Mouse (Mus musculus): Measurements from ENCODE around the gene Lhfpl4. TPM values are rescaled to one million over a fixed set of nuclear protein-coding genes. Genes with fewer than 3 reads are reported as not detected.

Gene Lhfpl4
- total and polyA plus RNA-seq, 3 experiments, result 3.2 to 8.9 (median 7.1) TPM

GRCm38 (mm10) chr6:113216280-113216679 lies 21.1 kb upstream of the Lhfpl4 start:
- in situ Hi-C loops (cut with MboI; ENCODE audit: low pct_ligation_motif_present, low pct_unique_long_range_greater_than_20kb, low sequenced_read_pairs), result no loop called here
- no peaks in the 10 kb centered on the region for H3K4me1 ChIP-seq (ENCODE audit: control insufficient read depth in 1 of 2, insufficient read depth in 2 of 2)

GRCm38 (mm10) chr6:113195596-113195992 lies 410 bp upstream of the Lhfpl4 start:
- Histone ChIP-seq H3K4me2 (ENCODE audit: insufficient read depth, low read depth, poor library complexity, severe bottlenecking) (peak overlapping the region; percentile 19; the same call in 1 of the 2 replicates), H3K36me3 (replicated peaks in 1 of 2; ENCODE audit: control insufficient read depth in 1 of 2, insufficient read depth in 1 of 2, low read length in 1 of 2) (peaks cover 0 to 12% of the 10 kb centered on the region in 2 experiments), H3K79me2 (replicated peaks; ENCODE audit: control insufficient read depth, extremely low read depth, insufficient read depth, poor library complexity, severe bottlenecking) (no peaks in the 10 kb centered on the region), H3K4me1 (ENCODE audit: control insufficient read depth in 1 of 2, insufficient read depth in 2 of 2) (peaks cover 0 to 6% of the 10 kb centered on the region in 2 experiments; a peak in 1 of 4 replicates), H3K27me3 (replicated peaks) (peaks cover 3% of the 10 kb centered on the region), H3K27ac (ENCODE audit: insufficient read depth, low read depth) (no peak overlapping the region), H3K4me3 (replicated peaks in 1 of 3; ENCODE audit: low read depth in 2 of 3, low read length in 2 of 3, poor library complexity in 1 of 3) (peak overlapping the region; percentile 28 to 76 (median 60)), H3K9me3 (replicated peaks; ENCODE audit: low read length) (no peaks in the 10 kb centered on the region), H3K9ac (ENCODE audit: insufficient read depth, low read depth) (no peak overlapping the region)
- no peak for DNase-seq (ENCODE audit: extremely low read depth)
- dilution Hi-C loops (cut with MboI; ENCODE audit: extremely low pct_ligation_motif_present, extremely low pct_unique_long_range_greater_than_20kb, low sequenced_read_pairs) (no loop called here), in situ Hi-C loops (cut with MboI; ENCODE audit: low pct_ligation_motif_present, low pct_unique_long_range_greater_than_20kb, low sequenced_read_pairs) (no loop called here)
- TF ChIP-seq KAT2A (IDR thresholded peaks at IDR 0.05; ENCODE audit: insufficient replicate concordance, low read length), result no peak
- no peak for TF ChIP-seq CHD1 (IDR thresholded peaks at IDR 0.05; ENCODE audit: low read depth, low read length)
- TF ChIP-seq TBP (conservative IDR thresholded peaks at IDR 0.05; ENCODE audit: low read depth, low read length), result no peak
- no peak for TF ChIP-seq CHD2 (IDR thresholded peaks at IDR 0.05; ENCODE audit: low read length)
- no peak for TF ChIP-seq SMC3 (IDR thresholded peaks at IDR 0.05; ENCODE audit: low read depth, low read length)
- no peak for TF ChIP-seq MEF2A (IDR thresholded peaks at IDR 0.05; ENCODE audit: borderline replicate concordance, low read depth, low read length)
- no peak for TF ChIP-seq USF2 (conservative IDR thresholded peaks at IDR 0.05; ENCODE audit: low read depth, low read length)
- no peak for TF ChIP-seq ZMIZ1 (IDR thresholded peaks at IDR 0.05; ENCODE audit: low read depth, low read length)
- TF ChIP-seq POLR2AphosphoS2 (IDR thresholded peaks at IDR 0.05; ENCODE audit: low read depth, low read length), result no peak
- no peak for TF ChIP-seq ETS1 (conservative IDR thresholded peaks at IDR 0.05; ENCODE audit: low read depth, low read length)

More at GRCm38 (mm10) chr6:113216280-113216679, 21.1 kb upstream of the Lhfpl4 start:
- H3K4me2 ChIP-seq (ENCODE audit: insufficient read depth, low read depth, poor library complexity, severe bottlenecking), result no peak overlapping the region
- TF ChIP-seq CTCF (conservative IDR thresholded peaks at IDR 0.05 in 1 of 2, IDR thresholded peaks at IDR 0.05 in 1 of 2; ENCODE audit: low read depth in 2 of 2, low read length in 2 of 2) (peak in 1 of 2 experiments; percentile 36; a peak in 3 of 4 replicates), RAD21 (IDR thresholded peaks at IDR 0.05; ENCODE audit: low read depth, low read length) (peak; percentile 24), IRF4 (IDR thresholded peaks at IDR 0.05; ENCODE audit: low read depth, low read length) (no peak), EP300 (IDR thresholded peaks at IDR 0.05; ENCODE audit: low read length) (no peak)
- peaks cover 5% of the 10 kb centered on the region for H3K9me3 ChIP-seq (replicated peaks; ENCODE audit: low read length)
- H3K27me3 ChIP-seq (replicated peaks), result no peaks in the 10 kb centered on the region
- dilution Hi-C loops (cut with MboI; ENCODE audit: extremely low pct_ligation_motif_present, extremely low pct_unique_long_range_greater_than_20kb, low sequenced_read_pairs), result no loop called here
- H3K4me3 ChIP-seq (replicated peaks in 1 of 3; ENCODE audit: low read depth in 2 of 3, low read length in 2 of 3, poor library complexity in 1 of 3), result no peak overlapping the region
- DNase-seq (ENCODE audit: extremely low read depth), result no peak
- H3K36me3 ChIP-seq (replicated peaks in 1 of 2; ENCODE audit: control insufficient read depth in 1 of 2, insufficient read depth in 1 of 2, low read length in 1 of 2), result no peaks in the 10 kb centered on the region
- no peaks in the 10 kb centered on the region for H3K79me2 ChIP-seq (replicated peaks; ENCODE audit: control insufficient read depth, extremely low read depth, insufficient read depth, poor library complexity, severe bottlenecking)
- no peak overlapping the region for H3K27ac ChIP-seq (ENCODE audit: insufficient read depth, low read depth)
- H3K9ac ChIP-seq (ENCODE audit: insufficient read depth, low read depth), result no peak overlapping the region

GRCm38 (mm10) chr6:113194517-113194840 lies 705 bp downstream of the Lhfpl4 start:
- peak overlapping the region; percentile 9; the same call in 1 of the 2 replicates for H3K4me2 ChIP-seq (ENCODE audit: insufficient read depth, low read depth, poor library complexity, severe bottlenecking)
- no peaks in the 10 kb centered on the region for H3K79me2 ChIP-seq (replicated peaks; ENCODE audit: control insufficient read depth, extremely low read depth, insufficient read depth, poor library complexity, severe bottlenecking)
- H3K4me1 ChIP-seq (ENCODE audit: control insufficient read depth in 1 of 2, insufficient read depth in 2 of 2), result peaks cover 0 to 14% of the 10 kb centered on the region in 2 experiments; a peak in 3 of 4 replicates
- no peak overlapping the region for H3K27ac ChIP-seq (ENCODE audit: insufficient read depth, low read depth)
- TF ChIP-seq MYC (IDR thresholded peaks at IDR 0.05; ENCODE audit: low read depth, low read length) (no peak), RAD21 (IDR thresholded peaks at IDR 0.05; ENCODE audit: low read depth, low read length) (no peak), GABPA (IDR thresholded peaks at IDR 0.05; ENCODE audit: insufficient replicate concordance, low read depth, low read length) (no peak), ZC3H11A (IDR thresholded peaks at IDR 0.05; ENCODE audit: low read depth, low read length) (no peak), NRF1 (IDR thresholded peaks at IDR 0.05; ENCODE audit: low read depth, low read length) (no peak), MEF2A (IDR thresholded peaks at IDR 0.05; ENCODE audit: borderline replicate concordance, low read depth, low read length) (no peak), ELF1 (IDR thresholded peaks at IDR 0.05; ENCODE audit: low read depth, low read length) (no peak), JUND (conservative IDR thresholded peaks at IDR 0.05; ENCODE audit: low read depth, low read length) (no peak), MXI1 (IDR thresholded peaks at IDR 0.05; ENCODE audit: low read depth, low read length) (no peak), ZKSCAN1 (IDR thresholded peaks at IDR 0.05; ENCODE audit: borderline replicate concordance, low read depth, low read length) (no peak), POLR2A (IDR thresholded peaks at IDR 0.05; ENCODE audit: low read depth, low read length) (no peak), SMC3 (IDR thresholded peaks at IDR 0.05; ENCODE audit: low read depth, low read length) (no peak), IRF4 (IDR thresholded peaks at IDR 0.05; ENCODE audit: low read depth, low read length) (no peak), SIN3A (IDR thresholded peaks at IDR 0.05; ENCODE audit: low read length) (no peak), USF1 (IDR thresholded peaks at IDR 0.05; ENCODE audit: low read depth, low read length) (no peak), TBP (conservative IDR thresholded peaks at IDR 0.05; ENCODE audit: low read depth, low read length) (no peak), ZNF384 (IDR thresholded peaks at IDR 0.05; ENCODE audit: low read depth, low read length) (no peak)
- DNase-seq (ENCODE audit: extremely low read depth), result no peak
- no peaks in the 10 kb centered on the region for H3K9me3 ChIP-seq (replicated peaks; ENCODE audit: low read length)
- in situ Hi-C loops (cut with MboI; ENCODE audit: low pct_ligation_motif_present, low pct_unique_long_range_greater_than_20kb, low sequenced_read_pairs) (no loop called here), dilution Hi-C loops (cut with MboI; ENCODE audit: extremely low pct_ligation_motif_present, extremely low pct_unique_long_range_greater_than_20kb, low sequenced_read_pairs) (no loop called here)
- H3K36me3 ChIP-seq (replicated peaks in 1 of 2; ENCODE audit: control insufficient read depth in 1 of 2, insufficient read depth in 1 of 2, low read length in 1 of 2), result peaks cover 0 to 12% of the 10 kb centered on the region in 2 experiments
- H3K9ac ChIP-seq (ENCODE audit: insufficient read depth, low read depth), result peak overlapping the region; percentile 72; the same call in 1 of the 2 replicates
- H3K4me3 ChIP-seq (replicated peaks in 1 of 3; ENCODE audit: low read depth in 2 of 3, low read length in 2 of 3, poor library complexity in 1 of 3), result peak overlapping the region; percentile 34 to 76 (median 60)
- H3K27me3 ChIP-seq (replicated peaks), result peaks cover 3% of the 10 kb centered on the region

Measured in CH12.LX (cell line).